Comparison of ENCODE assay signal across 8 mouse cellular contexts in genomic region chr12:54984701-54985256, GRCm38 (mm10). TPM values are rescaled to one million over a fixed set of nuclear protein-coding genes. Genes with fewer than 3 reads are reported as not detected.
A peak's percentile ranks its signal among the peaks of the same experiment; 100 is the strongest.
DNase-seq lines count a peak whose midpoint lies in the region; ATAC-seq lines count a peak whose summit lies in the region.

No protein-coding gene starts in this region.

- H3K4me2 ChIP-seq in liver, embryonic 13.5 days = peak overlapping the region; percentile 96
- peak overlapping the region; percentile 84 for H3K4me2 ChIP-seq in stomach, embryonic 14.5 days (replicated peaks; ENCODE audit: low read depth, low read length)

- peak; percentile 81 for ATAC-seq in liver, embryonic 13.5 days (ENCODE audit: low read depth)
- peak; percentile 69 for ATAC-seq in stomach, embryonic 14.5 days (ENCODE audit: insufficient number of reproducible peaks, insufficient read depth, low FRiP score, low read depth)

- H3K9ac ChIP-seq in liver, embryonic 13.5 days = peak overlapping the region; percentile 96
- H3K9ac ChIP-seq in stomach, embryonic 14.5 days (replicated peaks; ENCODE audit: low read depth, low read length) = peak overlapping the region; percentile 90

- no peaks in the 10 kb centered on the region for H3K9me3 ChIP-seq in liver, embryonic 13.5 days (replicated peaks)
- H3K9me3 ChIP-seq in stomach, embryonic 14.5 days (ENCODE audit: control insufficient read depth, low read depth, low read length) = no peaks in the 10 kb centered on the region

- H3K36me3 ChIP-seq in liver, embryonic 13.5 days = peaks cover 25% of the 10 kb centered on the region
- H3K36me3 ChIP-seq in stomach, embryonic 14.5 days (ENCODE audit: control insufficient read depth, insufficient read depth, low read length) = no peaks in the 10 kb centered on the region

- peak overlapping the region; percentile 93 for H3K4me3 ChIP-seq in liver, embryonic 13.5 days (replicated peaks)
- H3K4me3 ChIP-seq in stomach, embryonic 14.5 days (ENCODE audit: low read depth, low read length) = peak overlapping the region; percentile 88

- H3K4me1 ChIP-seq in liver, embryonic 13.5 days (replicated peaks) = peaks cover 50% of the 10 kb centered on the region
- H3K4me1 ChIP-seq in stomach, embryonic 14.5 days (ENCODE audit: control insufficient read depth, insufficient read depth, low read length) = 0 out of 2 replicates have a peak, but pooled peaks cover 5% of the 10 kb centered on the region

- DNase-seq in 3T3-L1 (ENCODE audit: low read depth, low spot score) (peak; percentile 56), ZHBTc4 (ENCODE audit: low read depth, low spot score) (peak; percentile 72)
- DNase-seq in embryo, embryonic 11.5 days (ENCODE audit: low read depth, low spot score) = peak; percentile 37
- DNase-seq in heart, adult 18-20 months = peak; percentile 83 to 84
- peak; percentile 72 for DNase-seq in kidney, adult 18-20 months
- peak; percentile 77 for DNase-seq in liver, embryonic 13.5 days
- peak; percentile 71 for DNase-seq in naive thymus-derived CD4-positive, alpha-beta T cell, adult 2 months (ENCODE audit: low read depth)

- H3K27me3 ChIP-seq in liver, embryonic 13.5 days = no peaks in the 10 kb centered on the region
- H3K27me3 ChIP-seq in stomach, embryonic 14.5 days (ENCODE audit: control insufficient read depth, insufficient read depth, low read length) = no peaks in the 10 kb centered on the region

- 1% methylated on average over 42 of the region's 42 CpGs for WGBS in liver, embryonic 13.5 days (ENCODE audit: insufficient replicate concordance)
- WGBS in stomach, embryonic 14.5 days = 1% methylated on average over 42 of the region's 42 CpGs

- peak overlapping the region; percentile 97 for H3K27ac ChIP-seq in liver, embryonic 13.5 days
- peak overlapping the region; percentile 90 for H3K27ac ChIP-seq in stomach, embryonic 14.5 days (ENCODE audit: low read length)

RNA-seq across cellular contexts. Expression of gene Gm20403, which starts 1.6 kb away (rescaled TPM):
- not detected for total RNA-seq in heart, adult 18-20 months (2021)
- not detected in 2 replicates for polyA plus RNA-seq in liver, embryonic 13.5 days (2015; fragmentation: Nextera tagmentation; extraction: Ambion mirVana)
- not detected in 2 replicates for polyA plus RNA-seq in stomach, embryonic 14.5 days (2014; fragmentation: Nextera tagmentation; extraction: Ambion mirVana)

RNA-seq across cellular contexts. Expression of gene Baz1a, which starts 29.4 kb away (rescaled TPM):
- 10 to 100 TPM in 1 of 2 experiments, 1 to 10 TPM in 1; 5.8 to 10.2 TPM for total RNA-seq in heart, adult 18-20 months (2021)
- 32.3 and 38.0 TPM in 2 replicates for polyA plus RNA-seq in liver, embryonic 13.5 days (2015; fragmentation: Nextera tagmentation; extraction: Ambion mirVana)
- polyA plus RNA-seq in stomach, embryonic 14.5 days (2014; fragmentation: Nextera tagmentation; extraction: Ambion mirVana) = 19.8 and 22.4 TPM in 2 replicates

Comparison
In these comparisons a context has a peak if more than half of its experiments do, and no peak if none do; other contexts are left out.
1. Peak in every context shown above with its lines: DNase-seq, ATAC-seq, H3K4me3 ChIP-seq and H3K27ac ChIP-seq.